Comparison of ENCODE assay signal across 24 mouse cellular contexts in genomic region chr2:110138096-110138495, GRCm38 (mm10).
"Had no signal": no experiment of that assay in that cellular context is flagged by ENCODE, and none has a peak within 500 bp of the region (broad histone marks: within the 10 kb centered on the region; RNA-seq: fewer than 3 reads in every experiment).

No protein-coding gene starts in this region.

- H3K36me3 ChIP-seq: heart, embryonic 10.5 days; heart, embryonic 12.5 days; hindbrain, embryonic 13.5 days; hindbrain, embryonic 15.5 days; intestine, embryonic 15.5 days; kidney, embryonic 15.5 days; limb, embryonic 13.5 days; limb, embryonic 15.5 days; liver, embryonic 12.5 days had no signal

- H3K4me1 ChIP-seq: heart, embryonic 10.5 days; heart, embryonic 12.5 days; hindbrain, embryonic 13.5 days; hindbrain, embryonic 15.5 days; intestine, embryonic 15.5 days; liver, embryonic 12.5 days had no signal

- H3K4me3 ChIP-seq: heart, embryonic 10.5 days; heart, embryonic 12.5 days; hindbrain, embryonic 13.5 days; hindbrain, embryonic 15.5 days; intestine, embryonic 15.5 days; kidney, embryonic 15.5 days; limb, embryonic 13.5 days; limb, embryonic 15.5 days; liver, embryonic 12.5 days had no signal

- H3K27ac ChIP-seq: heart, embryonic 10.5 days; hindbrain, embryonic 13.5 days; hindbrain, embryonic 15.5 days; hindbrain, postnatal 0 days; intestine, embryonic 15.5 days; kidney, embryonic 15.5 days; kidney, postnatal 0 days; limb, embryonic 13.5 days; limb, embryonic 15.5 days; liver, embryonic 12.5 days; liver, embryonic 14.5 days had no signal

- H3K9ac ChIP-seq: heart, embryonic 12.5 days; hindbrain, embryonic 13.5 days; hindbrain, embryonic 15.5 days; intestine, embryonic 15.5 days; kidney, embryonic 15.5 days; limb, embryonic 13.5 days; limb, embryonic 15.5 days; liver, embryonic 12.5 days; liver, embryonic 14.5 days had no signal

- ATAC-seq: hindbrain, postnatal 0 days; liver, embryonic 12.5 days had no signal

- DNase-seq: gastrocnemius, postnatal 14 days; gastrocnemius, postnatal 36 days; heart, adult 18-20 months; heart, postnatal 10 days; heart, postnatal 36 days; kidney, adult 11 months; kidney, postnatal 14 days; kidney, postnatal 36 days; layer of hippocampus, adult 9-11 months; layer of hippocampus, postnatal 36 days; left cerebral cortex, postnatal 4 days; lung, adult 18-20 months had no signal

- H3K27me3 ChIP-seq: heart, embryonic 12.5 days; hindbrain, embryonic 13.5 days; hindbrain, embryonic 15.5 days; intestine, embryonic 15.5 days; kidney, embryonic 15.5 days; limb, embryonic 13.5 days; limb, embryonic 15.5 days; liver, embryonic 12.5 days had no signal

- H3K9me3 ChIP-seq: heart, embryonic 10.5 days; heart, embryonic 12.5 days; hindbrain, embryonic 13.5 days; hindbrain, embryonic 15.5 days; intestine, embryonic 15.5 days; kidney, embryonic 15.5 days; limb, embryonic 13.5 days; limb, embryonic 15.5 days; liver, embryonic 12.5 days had no signal

- H3K4me2 ChIP-seq: heart, embryonic 12.5 days; hindbrain, embryonic 13.5 days; hindbrain, embryonic 15.5 days; intestine, embryonic 15.5 days; kidney, embryonic 15.5 days; limb, embryonic 13.5 days; limb, embryonic 15.5 days; liver, embryonic 12.5 days had no signal
